16 mouse cellular contexts compared by ENCODE assay signal in genomic region chr13:112424635-112425034, GRCm38 (mm10). TPM values are rescaled to one million over a fixed set of nuclear protein-coding genes. Genes with fewer than 3 reads are reported as not detected.
DNase-seq lines count a peak whose midpoint lies in the region; ATAC-seq and TF ChIP-seq lines count a peak whose summit lies in the region.
"Had no signal": no experiment of that assay in that cellular context is flagged by ENCODE, and none has a peak within 500 bp of the region (broad histone marks: within the 10 kb centered on the region; RNA-seq: fewer than 3 reads in every experiment).

No protein-coding gene starts in this region.

- H3K27ac ChIP-seq in heart, embryonic 11.5 days (ENCODE audit: low read depth, low read length), result peak overlapping the region; percentile 91
- H3K27ac ChIP-seq: embryonic facial prominence, embryonic 13.5 days; liver, embryonic 13.5 days had no signal

- TF ChIP-seq POLR2A in lung, adult 2 months (IDR thresholded peaks at IDR 0.05; ENCODE audit: borderline replicate concordance, extremely low read depth, low read depth, low read length), result no peak

- no peak for TF ChIP-seq CTCF in lung, adult 2 months (IDR thresholded peaks at IDR 0.05; ENCODE audit: insufficient read depth, low read length)

- H3K4me3 ChIP-seq in heart, embryonic 11.5 days (ENCODE audit: low read depth, low read length), result no peak overlapping the region
- no peak overlapping the region for H3K4me3 ChIP-seq in lung, adult 2 months (replicated peaks; ENCODE audit: extremely low read depth, low read depth, low read length)
- H3K4me3 ChIP-seq: embryonic facial prominence, embryonic 13.5 days; liver, embryonic 13.5 days had no signal

- peaks cover 29% of the 10 kb centered on the region for H3K4me1 ChIP-seq in heart, embryonic 11.5 days (ENCODE audit: control insufficient read depth, insufficient read depth, low read length)
- peaks cover 4% of the 10 kb centered on the region for H3K4me1 ChIP-seq in lung, adult 2 months (ENCODE audit: control insufficient read depth, insufficient read depth, low read length)
- H3K4me1 ChIP-seq: embryonic facial prominence, embryonic 13.5 days had no signal

- H3K4me2 ChIP-seq in heart, embryonic 11.5 days, result peak overlapping the region; percentile 20; the same call in 1 of the 2 replicates
- H3K4me2 ChIP-seq: embryonic facial prominence, embryonic 13.5 days; liver, embryonic 13.5 days had no signal

- WGBS in heart, embryonic 11.5 days (ENCODE audit: insufficient replicate concordance), result 40% methylated on average over 7 of the region's 7 CpGs
- 69% methylated on average over 7 of the region's 7 CpGs for WGBS in lung, adult 2 months

- H3K36me3 ChIP-seq in heart, embryonic 11.5 days (ENCODE audit: control insufficient read depth, insufficient read depth, low read length), result no peaks in the 10 kb centered on the region
- H3K36me3 ChIP-seq: embryonic facial prominence, embryonic 13.5 days; liver, embryonic 13.5 days had no signal

- no peak for DNase-seq in heart, adult 18-20 months
- DNase-seq in CD4-positive helper T cell, adult 2 months (ENCODE audit: low read depth, low spot score), result peak; percentile 92
- DNase-seq in adrenal gland, postnatal 10 days, result peak; percentile 60
- DNase-seq in naive thymus-derived CD4-positive, alpha-beta T cell, adult 2 months (ENCODE audit: low read depth), result peak; percentile 93
- DNase-seq in left cerebral cortex, adult 8-10 months (ENCODE audit: low spot score in 2 of 2), result no peak
- DNase-seq in ovary, postnatal 36 days (ENCODE audit: low spot score), result no peak
- DNase-seq in lung, adult 2 months, result no peak
- DNase-seq: cerebellum, postnatal 14 days; gastrocnemius, postnatal 25 days; kidney, postnatal 36 days; liver, embryonic 13.5 days; lung, postnatal 36 days had no signal

- no peak for ATAC-seq in heart, embryonic 11.5 days (replicated peaks; ENCODE audit: insufficient number of reproducible peaks, low FRiP score, low TSS enrichment)
- ATAC-seq: forebrain, embryonic 14.5 days; hindbrain, embryonic 16.5 days had no signal

- H3K9me3 ChIP-seq in heart, embryonic 11.5 days (replicated peaks; ENCODE audit: control insufficient read depth, low read length), result no peaks in the 10 kb centered on the region
- H3K9me3 ChIP-seq: embryonic facial prominence, embryonic 13.5 days; liver, embryonic 13.5 days had no signal

- no peaks in the 10 kb centered on the region for H3K27me3 ChIP-seq in heart, embryonic 11.5 days (ENCODE audit: control insufficient read depth, insufficient read depth, low read length)
- H3K27me3 ChIP-seq: embryonic facial prominence, embryonic 13.5 days; liver, embryonic 13.5 days had no signal

- H3K9ac ChIP-seq in heart, embryonic 11.5 days (ENCODE audit: low read depth, low read length), result no peak overlapping the region
- H3K9ac ChIP-seq: embryonic facial prominence, embryonic 13.5 days; liver, embryonic 13.5 days had no signal

RNA-seq across cellular contexts. Expression of gene Il6st, which starts 39.2 kb away (rescaled TPM):
- 50.0 and 68.2 TPM in 2 replicates for polyA plus RNA-seq in heart, embryonic 11.5 days (2014; fragmentation: Nextera tagmentation; extraction: Ambion mirVana)
- 100 to 1,000 TPM; 212 to 240 TPM for total RNA-seq in heart, adult 18-20 months (2021)
- total RNA-seq in adrenal gland, postnatal 10 days (2021), result 100 to 1,000 TPM; 261 TPM
- total RNA-seq in left cerebral cortex, adult 8-10 months (2022), result 10 to 100 TPM; 86.9 to 95.9 (median 91.0) TPM
- 45.4 and 60.5 TPM in 2 replicates for polyA plus RNA-seq in lung, adult 2 months (2012; rRNA removed)

Comparison
In these comparisons a context has a peak if more than half of its experiments do, and no peak if none do; other contexts are left out.
1. DNase-seq: peak in CD4-positive helper T cell, adult 2 months (single experiment), adrenal gland, postnatal 10 days (single experiment) and naive thymus-derived CD4-positive, alpha-beta T cell, adult 2 months (single experiment); none in heart, adult 18-20 months (0 of 2), left cerebral cortex, adult 8-10 months (0 of 2), ovary, postnatal 36 days (single experiment) and lung, adult 2 months (single experiment).